Mouse (Mus musculus) forebrain, embryonic 12.5 days (tissue): ENCODE data around the gene Pnma5. TPM values are rescaled to one million over a fixed set of nuclear protein-coding genes. Genes with fewer than 3 reads are reported as not detected.
"Not testable (repeated sequence)": the region's sequence is repeated elsewhere in the genome, so short reads cannot be mapped to it uniquely, and the experiment has no call there.

Experiments used
- ATAC-seq: fragments of 200-750 bp; cut with Nextera tagmentation; 2 replicates; pipeline ENCODE4 v1.8.0; 2017; ENCODE audit warnings: moderate TSS enrichment; ENCODE audit not compliant: low FRiP score
- H3K27ac ChIP-seq: fragments of 300-500 bp; sonication (generic); 2 replicates; pipeline ENCODE4 v1.5.1; 2016; ENCODE audit warnings: mild to moderate bottlenecking
- H3K27me3 ChIP-seq: fragments of 300-500 bp; sonication (generic); 2 replicates; pipeline ENCODE4 v1.6.1; 2016; ENCODE audit warnings: mild to moderate bottlenecking
- H3K36me3 ChIP-seq: fragments of 300-500 bp; sonication (generic); replicated peaks from 2 replicates; pipeline ENCODE4 v1.6.1; 2016; ENCODE audit warnings: mild to moderate bottlenecking
- H3K4me1 ChIP-seq: fragments of 300-500 bp; sonication (generic); 2 replicates; pipeline ENCODE4 v1.6.1; 2016
- H3K4me2 ChIP-seq: fragments of 300-500 bp; sonication (generic); 2 replicates; pipeline ENCODE4 v1.6.1; 2016; ENCODE audit warnings: mild to moderate bottlenecking, moderate library complexity
- H3K4me3 ChIP-seq: fragments of 300-500 bp; sonication (generic); replicated peaks from 2 replicates; pipeline ENCODE4 v1.5.1; 2016; ENCODE audit warnings: mild to moderate bottlenecking
- H3K9ac ChIP-seq: fragments of 300-500 bp; sonication (generic); 2 replicates; pipeline ENCODE4 v1.6.1; 2016; ENCODE audit warnings: mild to moderate bottlenecking
- H3K9me3 ChIP-seq: fragments of 300-500 bp; sonication (generic); 2 replicates; pipeline ENCODE4 v1.6.1; 2016
- WGBS: fragments of 180-500 bp; shearing (Covaris S2); methylation state at CpG from one replicate; pipeline ENCODE4 v1.1.7; 2016; 5-methylcytosine and 5-hydroxymethylcytosine counted together
- polyA plus RNA-seq: library from polyadenylated mRNA; unstranded; fragments of >200 nt; fragmentation: Nextera tagmentation; extraction: Ambion mirVana; gene quantifications from 2 replicates; pipeline ENCODE4 v1.2.1, GENCODE M21; 2016

Gene Pnma5
- not detected in 2 replicates for polyA plus RNA-seq

GRCm38 (mm10) chrX:73037003-73037402, at the start of gene Pnma5:
Pnma5 (minus strand) TSS chrX:73037103.
- ATAC-seq = no peak
- 70% methylated on average over 1 of the region's 1 CpGs for WGBS

GRCm38 (mm10) chrX:73082267-73083055, 45.6 kb upstream of the Pnma5 start, which contains the start of gene Xlr4a:
Xlr4a (minus strand) TSS chrX:73082478.
- H3K27me3 ChIP-seq, H3K4me1 ChIP-seq, ATAC-seq, H3K4me2 ChIP-seq, H3K9me3 ChIP-seq, H3K27ac ChIP-seq, H3K9ac ChIP-seq, H3K36me3 ChIP-seq, H3K4me3 ChIP-seq: not testable (repeated sequence)
- 82% methylated on average over 19 of the region's 19 CpGs for WGBS

More at GRCm38 (mm10) chrX:73037003-73037402, at the start of gene Pnma5:
- H3K9me3 ChIP-seq = no peaks in the 10 kb centered on the region
- no peak within 1 kb of the TSS for H3K4me3 ChIP-seq
- no peak within 1 kb of the TSS for H3K9ac ChIP-seq
- no peaks in the 10 kb centered on the region for H3K4me1 ChIP-seq
- H3K27ac ChIP-seq = no peak within 1 kb of the TSS
- H3K36me3 ChIP-seq = no peaks in the 10 kb centered on the region
- H3K27me3 ChIP-seq = no peaks in the 10 kb centered on the region
- H3K4me2 ChIP-seq = no peak within 1 kb of the TSS

GRCm38 (mm10) chrX:73066765-73067312, 29.9 kb upstream of the Pnma5 start:
- H3K27me3 ChIP-seq, ATAC-seq, H3K9me3 ChIP-seq, H3K4me1 ChIP-seq, H3K27ac ChIP-seq, H3K4me3 ChIP-seq, H3K4me2 ChIP-seq, H3K9ac ChIP-seq, H3K36me3 ChIP-seq: not testable (repeated sequence)
- WGBS = 76% methylated on average over 2 of the region's 5 CpGs

GRCm38 (mm10) chrX:73064415-73064793, 27.5 kb upstream of the Pnma5 start, which contains the start of gene Pnma3:
Pnma3 (plus strand) TSS chrX:73064787.
- H3K4me2 ChIP-seq = peak within 1 kb of the TSS; percentile 53
- ATAC-seq = peak; percentile 53; the same call in 1 of the 2 replicates
- no peaks in the 10 kb centered on the region for H3K27me3 ChIP-seq
- H3K27ac ChIP-seq = no peak within 1 kb of the TSS
- no peaks in the 10 kb centered on the region for H3K36me3 ChIP-seq
- H3K9ac ChIP-seq = 0 out of 2 replicates have a peak within 1 kb of the TSS, but pooled peaks have one; percentile 25
- H3K9me3 ChIP-seq = no peaks in the 10 kb centered on the region
- no peaks in the 10 kb centered on the region for H3K4me1 ChIP-seq
- WGBS = 47% methylated on average over 7 of the region's 7 CpGs
- peak within 1 kb of the TSS; percentile 28 for H3K4me3 ChIP-seq

GRCm38 (mm10) chrX:73063512-73064414, 26.9 kb upstream of the Pnma5 start:
- Histone ChIP-seq H3K27ac (no peak overlapping the region), H3K36me3 (no peaks in the 10 kb centered on the region), H3K27me3 (no peaks in the 10 kb centered on the region), H3K9me3 (no peaks in the 10 kb centered on the region), H3K9ac (0 out of 2 replicates have a peak overlapping the region, but pooled peaks have one; percentile 25), H3K4me1 (no peaks in the 10 kb centered on the region), H3K4me3 (peak overlapping the region; percentile 28), H3K4me2 (peak overlapping the region; percentile 53)
- 29% methylated on average over 24 of the region's 24 CpGs for WGBS
- ATAC-seq = peak; percentile 83

GRCm38 (mm10) chrX:73062323-73062722, 25.4 kb upstream of the Pnma5 start:
- no peaks in the 10 kb centered on the region for H3K9me3 ChIP-seq
- WGBS = 51% methylated on average over 5 of the region's 5 CpGs
- no peak overlapping the region for H3K4me3 ChIP-seq
- H3K4me1 ChIP-seq = no peaks in the 10 kb centered on the region
- ATAC-seq = no peak
- H3K27me3 ChIP-seq = no peaks in the 10 kb centered on the region
- no peak overlapping the region for H3K9ac ChIP-seq
- H3K4me2 ChIP-seq = no peak overlapping the region
- H3K27ac ChIP-seq = no peak overlapping the region
- H3K36me3 ChIP-seq = no peaks in the 10 kb centered on the region

- 88% methylated on average over 1 of the region's 1 CpGs for WGBS
- Histone ChIP-seq H3K36me3 (no peaks in the 10 kb centered on the region), H3K27ac (no peak overlapping the region), H3K4me3 (no peak overlapping the region), H3K4me1 (no peaks in the 10 kb centered on the region), H3K9me3 (no peaks in the 10 kb centered on the region), H3K9ac (no peak overlapping the region), H3K27me3 (no peaks in the 10 kb centered on the region), H3K4me2 (no peak overlapping the region)
- ATAC-seq = no peak
Measured at GRCm38 (mm10) chrX:73061528-73061927, 24.6 kb upstream of the Pnma5 start.

- peak; percentile 97 for ATAC-seq
- Histone ChIP-seq H3K4me2 (peak overlapping the region; percentile 34; the same call in 1 of the 2 replicates), H3K4me1 (no peaks in the 10 kb centered on the region), H3K36me3 (no peaks in the 10 kb centered on the region), H3K27ac (no peak overlapping the region), H3K27me3 (no peaks in the 10 kb centered on the region), H3K9ac (no peak overlapping the region), H3K9me3 (no peaks in the 10 kb centered on the region), H3K4me3 (no peak overlapping the region)
- 16% methylated on average over 14 of the region's 14 CpGs for WGBS
Measured at GRCm38 (mm10) chrX:73053860-73054563, 17.1 kb upstream of the Pnma5 start.

- no peaks in the 10 kb centered on the region for H3K4me1 ChIP-seq
- no peak overlapping the region for H3K27ac ChIP-seq
- H3K9ac ChIP-seq = no peak overlapping the region
- H3K4me3 ChIP-seq = no peak overlapping the region
- H3K27me3 ChIP-seq = no peaks in the 10 kb centered on the region
- no peaks in the 10 kb centered on the region for H3K36me3 ChIP-seq
- ATAC-seq = no peak
- 89% methylated on average over 12 of the region's 12 CpGs for WGBS
- no peaks in the 10 kb centered on the region for H3K9me3 ChIP-seq
- no peak overlapping the region for H3K4me2 ChIP-seq
Measured at GRCm38 (mm10) chrX:73039666-73040065, 2.8 kb upstream of the Pnma5 start.

- Histone ChIP-seq H3K4me1 (no peaks in the 10 kb centered on the region), H3K36me3 (no peaks in the 10 kb centered on the region), H3K4me3 (no peak overlapping the region), H3K9ac (no peak overlapping the region), H3K27ac (no peak overlapping the region), H3K27me3 (no peaks in the 10 kb centered on the region), H3K9me3 (no peaks in the 10 kb centered on the region), H3K4me2 (no peak overlapping the region)
- no peak for ATAC-seq
- 81% methylated on average over 8 of the region's 8 CpGs for WGBS
Measured at GRCm38 (mm10) chrX:73038831-73039230, 1.9 kb upstream of the Pnma5 start.

GRCm38 (mm10) chrX:73012846-73013245, 24.1 kb downstream of the Pnma5 start:
- H3K27me3 ChIP-seq = no peaks in the 10 kb centered on the region
- no peak overlapping the region for H3K4me3 ChIP-seq
- WGBS = 69% methylated on average over 4 of the region's 4 CpGs
- no peaks in the 10 kb centered on the region for H3K9me3 ChIP-seq
- H3K9ac ChIP-seq = no peak overlapping the region
- no peak for ATAC-seq
- no peaks in the 10 kb centered on the region for H3K36me3 ChIP-seq
- no peak overlapping the region for H3K27ac ChIP-seq
- no peaks in the 10 kb centered on the region for H3K4me1 ChIP-seq
- no peak overlapping the region for H3K4me2 ChIP-seq
